Mouse (Mus musculus) gastrocnemius, postnatal 25 days (tissue): ENCODE measurements around the gene Dner. TPM values are rescaled to one million over a fixed set of nuclear protein-coding genes. Genes with fewer than 3 reads are reported as not detected.

Experiments used
- DNase-seq: peaks from one replicate; pipeline ENCODE4 v3.0.0; 2022
- long read RNA-seq, 2 experiments: library from polyadenylated mRNA; stranded (forward); transcript quantifications; one replicate each; pipeline ENCODE4 v2.0.0; 2021
- total RNA-seq, 2 experiments: library from RNA; stranded (reverse); gene quantifications; 1 replicate in 1 of 2; 2 replicates in 1 of 2; pipeline ENCODE4 v1.2.3; 2021

Dner gene
- total RNA-seq: under 1 TPM in 1 of 2 experiments, not detected in 1; 0.23 TPM
- long read RNA-seq, experiment 1: 0 reads
- long read RNA-seq, experiment 2: 0 reads

DNA sequence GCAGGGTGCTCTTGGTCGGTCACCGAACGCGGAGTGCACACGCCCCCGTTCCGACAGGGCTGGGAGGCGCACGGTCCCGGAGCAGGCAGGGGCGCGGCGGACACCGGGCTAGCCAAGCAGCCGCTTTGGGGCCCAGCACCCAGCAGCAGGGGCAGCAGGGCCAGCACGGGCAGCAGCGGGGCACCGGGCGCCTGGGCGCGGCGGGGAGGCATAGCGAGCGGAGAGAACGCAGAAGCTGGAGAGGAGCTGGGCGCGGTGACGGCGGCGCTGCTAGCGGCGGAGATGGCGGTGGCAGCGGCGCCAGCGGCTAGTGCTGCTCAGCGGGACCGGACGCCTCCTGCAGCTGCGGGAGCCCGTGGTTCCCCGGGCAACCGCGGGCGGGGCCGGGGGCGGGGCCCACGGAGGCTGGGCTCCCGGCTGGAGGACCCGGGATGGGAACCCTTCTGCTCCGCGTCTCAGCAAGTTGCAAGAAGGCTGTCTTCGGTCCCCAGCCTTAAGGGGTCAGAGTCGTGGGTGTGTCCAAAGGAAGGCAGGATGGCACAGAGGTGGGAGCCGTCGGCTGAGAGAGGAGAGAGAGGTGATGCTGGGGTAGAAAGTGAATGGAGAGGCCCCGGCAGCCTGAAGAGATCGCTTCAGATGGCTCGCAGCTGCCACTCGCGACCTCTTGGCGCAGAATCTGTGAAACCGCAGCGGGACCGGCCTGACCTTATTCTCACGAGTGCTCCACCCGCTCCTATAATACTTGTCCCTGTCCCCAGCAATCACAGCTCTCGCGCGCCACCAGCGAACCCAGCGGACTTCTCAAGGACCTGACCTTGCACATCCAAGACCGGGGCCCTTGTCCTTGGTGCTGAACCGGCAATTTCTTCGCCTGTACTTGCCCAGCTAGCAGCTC is at the start of gene Dner:
Dner (minus strand) TSS at position 705 of the 895 bp plus-strand sequence.
- peak; percentile 40 for DNase-seq

DNA sequence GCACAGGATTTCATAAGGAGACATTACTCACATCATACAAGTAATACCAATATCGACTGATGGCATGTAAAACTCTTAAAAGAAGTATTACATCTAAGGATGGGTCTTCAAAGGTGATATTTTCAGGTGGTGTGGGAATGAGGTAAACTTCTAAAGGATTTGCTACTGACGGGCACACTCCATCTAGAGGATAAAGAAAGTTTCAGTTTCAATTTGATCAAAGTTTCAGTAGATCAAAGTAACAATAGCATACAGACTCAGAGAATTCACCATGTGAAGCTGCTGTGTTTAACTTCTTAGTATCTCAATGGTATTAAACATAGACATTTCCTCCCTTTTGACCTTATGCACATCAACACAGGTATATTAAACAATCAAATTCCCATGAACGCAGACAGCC is 46.1 kb upstream of the Dner start:
- no peak for DNase-seq

DNA sequence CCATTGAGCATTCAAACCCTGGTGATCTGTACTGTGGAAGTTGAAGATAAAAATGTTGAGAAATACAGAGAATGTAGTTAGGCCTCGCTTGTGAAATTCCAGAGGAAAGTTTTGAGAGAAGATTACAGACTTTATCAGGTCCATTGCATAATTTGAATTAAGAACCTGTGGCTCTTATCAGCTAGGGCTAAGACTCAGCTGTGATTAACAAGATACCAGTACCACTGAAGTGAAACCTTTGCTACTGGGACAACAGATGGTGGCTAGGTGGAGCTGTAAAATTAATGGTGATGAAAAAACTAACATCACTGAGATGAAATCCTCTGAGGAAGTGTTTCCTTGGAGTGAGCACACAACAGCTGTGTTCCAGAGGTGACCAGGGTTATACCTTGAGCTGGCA is 44.1 kb upstream of the Dner start:
- DNase-seq: no peak

DNA sequence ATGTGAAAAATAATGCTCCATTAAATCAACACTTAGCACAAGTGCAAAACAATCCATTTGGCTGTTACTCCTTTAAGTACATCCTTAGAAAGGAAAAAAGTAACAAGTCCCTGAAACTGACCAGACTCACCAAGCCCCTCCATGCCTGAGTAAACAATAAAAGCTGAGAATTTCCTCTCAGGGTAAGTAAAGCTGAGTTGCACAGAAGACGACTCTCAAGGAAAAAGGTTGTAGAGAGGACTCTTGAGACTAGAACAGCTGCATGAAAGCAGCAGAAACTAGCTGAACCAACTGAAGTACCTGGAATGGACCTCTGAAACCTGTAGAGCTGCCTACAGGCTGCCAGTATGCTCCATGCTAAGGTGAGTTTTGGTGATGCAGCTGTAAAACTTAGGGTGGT is 41.1 kb upstream of the Dner start:
- no peak for DNase-seq

DNA sequence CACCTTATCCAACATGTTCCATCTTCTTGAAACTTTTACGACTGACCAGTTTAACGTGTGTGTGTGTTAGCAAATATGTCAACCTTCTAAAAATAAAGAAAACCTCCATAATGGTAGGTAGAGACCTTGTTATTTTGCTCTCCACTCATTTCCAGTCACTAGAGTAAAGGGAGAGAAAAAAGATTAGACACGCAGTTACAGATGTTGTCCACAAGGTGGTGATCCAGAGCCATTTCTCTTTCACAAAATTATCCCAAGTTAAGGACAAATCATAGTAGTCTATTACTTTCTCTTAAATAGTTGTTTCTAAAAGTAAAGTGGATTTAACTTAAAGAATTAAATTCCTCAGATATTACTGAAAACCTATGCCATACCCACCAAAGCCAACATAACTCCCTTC is 37.8 kb upstream of the Dner start:
- no peak for DNase-seq

DNA sequence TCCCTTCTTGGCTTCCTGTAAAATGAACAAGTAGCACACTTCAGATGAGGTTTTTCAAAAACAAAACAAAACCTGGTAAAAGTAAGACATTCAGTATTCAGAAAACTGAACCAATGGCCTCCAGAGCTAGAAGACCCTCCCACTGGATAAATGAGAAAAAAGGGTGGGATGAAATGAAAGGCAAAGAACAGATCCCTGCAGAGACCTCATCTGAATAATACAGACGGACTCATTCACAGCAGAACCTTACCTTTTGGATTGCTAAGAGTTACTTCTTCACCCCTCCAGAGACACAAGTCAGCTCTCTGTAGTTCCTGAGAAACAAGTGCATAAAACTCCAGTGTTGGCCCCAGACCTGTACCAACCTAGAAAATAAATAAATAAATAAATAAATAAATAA is 35.7 kb upstream of the Dner start:
- no peak for DNase-seq

DNA sequence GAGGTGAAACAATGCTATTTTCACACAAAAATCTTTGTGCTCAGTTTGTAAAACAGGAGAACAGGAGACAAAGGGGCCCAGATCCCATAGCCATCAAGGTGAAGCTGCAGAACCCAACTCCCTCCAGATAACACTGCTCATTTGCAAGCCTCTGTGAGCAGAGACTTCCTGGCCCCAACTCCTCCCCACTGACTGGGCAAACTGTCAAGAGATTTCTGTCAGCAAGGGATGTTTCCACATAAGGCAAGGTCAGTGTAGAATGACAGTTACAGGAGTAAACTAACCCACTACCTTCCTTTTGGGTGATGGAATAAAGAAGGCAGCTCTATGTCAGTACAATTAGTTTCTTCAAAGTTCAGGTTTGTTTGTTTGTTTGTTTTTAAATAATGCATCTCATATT is 26.8 kb upstream of the Dner start:
- no peak for DNase-seq

DNA sequence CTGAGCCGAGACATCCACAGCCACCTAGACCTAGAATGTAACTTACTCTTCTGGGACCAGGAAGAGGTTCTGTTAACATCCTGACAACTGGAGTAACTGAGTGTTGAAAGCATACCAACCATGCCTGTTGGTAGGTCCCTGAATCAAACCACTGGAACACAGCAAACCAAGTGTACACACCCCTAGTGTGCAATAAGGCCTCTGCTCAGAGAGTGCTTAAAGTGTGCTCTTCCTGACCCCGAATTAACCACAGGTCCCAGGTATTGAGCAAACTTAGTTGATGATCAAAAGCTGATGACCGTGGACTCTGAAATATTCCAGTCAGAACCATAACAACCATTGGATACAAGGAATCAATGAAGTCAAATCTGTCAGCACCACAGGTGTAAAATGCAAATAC is 26.4 kb upstream of the Dner start:
- DNase-seq: no peak

DNA sequence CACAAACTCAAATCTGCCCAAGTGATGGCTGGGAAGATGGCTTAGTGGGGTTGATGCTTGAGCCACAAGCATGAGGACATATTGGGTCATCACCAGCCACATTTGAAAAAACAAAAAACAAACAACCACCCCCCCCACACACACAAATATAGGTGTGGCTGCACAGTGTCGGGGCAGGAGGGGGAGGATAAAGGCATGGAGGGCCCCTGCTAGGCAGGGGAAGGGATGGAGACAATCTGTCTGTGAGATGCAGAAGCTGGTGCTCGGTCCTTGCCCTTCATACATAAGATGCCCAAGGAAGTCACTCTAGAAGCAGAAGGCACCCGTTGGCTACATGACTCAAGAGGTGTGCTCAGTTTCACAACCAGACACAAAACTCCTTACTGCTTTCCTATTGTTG is 25.9 kb upstream of the Dner start:
- DNase-seq: no peak

DNA sequence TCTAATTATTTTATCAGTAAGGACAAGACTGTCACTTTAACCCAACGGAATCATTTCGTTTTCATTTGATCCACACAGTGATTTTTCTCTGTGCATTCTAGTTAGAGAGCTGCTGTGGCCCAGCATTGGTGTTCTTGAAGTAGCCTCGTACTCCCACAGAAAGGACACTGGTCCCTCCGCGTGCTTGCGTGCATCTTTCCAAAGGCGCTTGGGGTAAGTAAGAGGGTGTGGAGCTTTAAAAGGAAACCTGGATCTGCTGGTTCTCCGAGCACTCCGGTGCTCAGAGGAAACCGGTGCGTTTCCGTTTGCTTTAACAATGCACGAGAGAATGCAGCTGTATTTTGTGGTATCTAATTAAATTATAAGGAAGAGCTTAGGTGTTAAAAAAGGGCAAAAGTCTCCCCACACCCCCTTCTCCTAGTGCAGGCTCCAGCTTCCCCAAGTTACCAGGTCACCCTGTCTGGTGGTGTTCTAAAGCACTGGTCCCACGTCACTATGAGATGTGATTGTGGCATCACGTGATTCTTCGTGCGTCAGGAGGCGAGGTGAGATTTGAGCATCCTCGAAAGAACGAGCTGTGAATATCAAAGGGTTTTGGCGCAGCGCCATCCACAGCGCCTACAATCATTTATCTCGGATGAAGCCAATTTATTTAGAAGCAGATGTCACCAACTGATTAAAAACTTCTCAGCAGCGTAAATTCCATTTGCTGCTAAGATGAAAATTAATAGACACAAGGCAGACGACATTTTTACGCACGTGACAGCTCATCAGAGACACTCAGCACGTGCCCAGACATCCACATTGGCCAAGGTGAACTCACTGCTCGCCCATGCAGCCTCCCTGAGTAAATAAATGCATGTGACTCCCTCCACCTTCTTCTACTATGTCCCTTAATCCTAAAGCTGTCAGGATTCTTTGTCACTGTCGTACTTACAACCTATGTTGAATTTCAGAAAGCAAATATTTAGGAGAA is 14.1 kb upstream of the Dner start:
- DNase-seq: no peak

DNA sequence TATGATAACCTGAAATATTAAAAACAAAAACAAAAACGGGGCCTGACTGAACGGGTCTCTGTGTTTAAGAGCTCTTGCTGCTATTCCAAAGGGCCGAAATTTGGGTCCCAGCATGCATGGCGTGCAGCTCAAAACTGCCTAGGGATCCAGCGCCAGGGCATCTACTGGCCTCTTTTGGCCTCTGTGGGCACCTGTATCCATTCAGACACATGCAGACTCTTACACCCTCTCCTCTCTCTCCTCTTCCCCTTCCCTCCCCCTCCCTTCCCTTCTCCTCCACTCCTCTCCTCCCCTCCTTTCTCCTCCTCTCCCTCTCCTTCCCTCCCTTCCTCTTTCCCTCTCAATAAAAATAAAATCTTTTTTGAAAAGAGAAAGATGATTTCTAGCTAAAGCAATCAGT is 13.4 kb upstream of the Dner start:
- DNase-seq: no peak

DNA sequence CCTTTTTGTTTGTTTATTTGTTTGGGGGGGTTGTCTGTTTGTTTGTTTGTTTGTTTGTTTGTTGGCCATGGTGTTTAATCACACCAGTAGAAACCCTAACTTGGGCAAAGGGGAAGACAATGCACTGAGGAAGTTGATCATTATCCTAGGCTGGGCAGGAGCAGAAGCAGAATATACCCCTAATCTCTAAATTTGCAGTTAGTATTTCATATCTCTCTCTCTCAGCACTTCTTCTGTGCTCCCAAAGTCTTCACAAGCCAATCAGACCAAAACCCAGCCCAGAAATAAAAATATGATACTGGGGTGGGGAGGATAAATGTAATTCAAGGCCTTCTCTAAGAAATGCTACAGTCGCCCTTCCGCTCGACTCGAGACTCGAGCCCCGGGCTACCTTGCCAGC is 4.2 kb upstream of the Dner start:
- no peak for DNase-seq

DNA sequence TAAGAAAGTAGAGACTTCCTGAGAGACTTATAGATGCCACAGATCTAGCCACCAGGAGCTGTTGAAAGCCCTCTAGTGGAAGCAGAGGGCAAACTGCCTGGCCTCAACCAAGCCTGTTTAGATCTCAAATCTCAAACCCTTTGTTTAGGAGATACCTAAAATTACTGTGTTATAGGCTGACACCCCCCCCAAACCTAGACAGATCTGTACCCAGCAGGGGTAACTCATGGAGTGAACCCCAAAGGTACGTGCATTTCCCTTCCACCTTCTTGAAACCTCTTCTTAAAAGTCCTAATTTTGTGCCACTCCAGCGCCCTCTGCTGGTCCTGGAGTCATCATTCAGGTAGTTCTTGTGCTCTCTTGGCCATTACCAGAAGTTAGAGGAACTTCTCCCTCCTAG is 1.1 kb upstream of the Dner start:
- no peak for DNase-seq

DNA sequence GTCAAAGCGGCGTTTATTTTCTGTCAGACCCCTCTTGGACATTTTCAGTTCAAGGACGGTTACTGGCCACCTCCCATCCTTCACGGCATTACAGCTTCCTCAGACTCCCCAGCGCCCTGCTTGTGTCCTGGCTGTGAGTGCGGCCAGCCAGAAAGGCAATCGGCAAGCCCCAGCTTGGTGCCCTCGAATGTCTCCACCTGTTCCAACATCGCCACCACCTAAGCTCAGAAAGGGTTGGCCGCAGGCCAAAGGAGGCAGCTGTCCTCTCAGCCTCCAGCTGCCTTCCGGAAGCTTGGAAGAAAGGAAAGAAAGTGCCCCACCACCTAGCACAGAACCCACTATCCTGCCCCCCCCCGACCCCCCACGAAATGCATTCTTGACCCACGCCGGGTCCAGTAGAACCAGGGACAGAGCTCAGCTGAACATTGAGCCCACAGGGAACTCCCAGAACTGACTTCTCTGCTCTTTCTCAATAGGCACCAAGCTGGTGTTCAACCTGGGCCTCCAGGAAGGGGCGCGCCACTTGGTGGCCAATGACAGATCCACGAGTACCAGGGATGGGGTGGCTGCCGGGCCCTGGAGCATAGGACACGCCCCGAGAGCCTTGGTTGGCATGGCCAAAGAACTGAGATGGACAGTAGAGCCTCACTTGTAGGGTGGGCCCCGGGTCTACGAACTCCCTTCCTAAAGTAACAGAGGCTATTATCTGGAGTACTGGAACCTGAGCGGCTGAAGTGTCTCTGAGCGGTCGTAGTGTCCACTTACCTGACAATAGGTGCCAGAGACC is 1.1 kb downstream of the Dner start:
- DNase-seq: no peak

DNA sequence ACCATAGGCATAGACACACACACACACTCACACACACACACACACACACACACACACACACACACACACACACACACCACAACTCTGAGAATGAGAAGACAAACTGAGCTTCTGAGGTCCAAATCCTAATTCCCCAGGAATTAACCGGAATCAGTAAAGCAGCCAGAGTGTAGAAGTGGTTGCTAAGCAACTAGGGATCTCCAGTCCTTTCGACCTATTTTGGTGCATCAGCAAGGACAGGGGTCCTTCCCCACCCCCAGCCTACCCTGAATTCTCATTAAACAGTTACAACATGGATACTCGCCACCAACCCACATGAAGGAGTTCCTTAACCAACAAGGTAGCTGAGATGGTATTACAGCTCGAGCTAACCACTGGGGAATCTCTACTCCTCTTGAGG is 18.1 kb downstream of the Dner start:
- no peak for DNase-seq

DNA sequence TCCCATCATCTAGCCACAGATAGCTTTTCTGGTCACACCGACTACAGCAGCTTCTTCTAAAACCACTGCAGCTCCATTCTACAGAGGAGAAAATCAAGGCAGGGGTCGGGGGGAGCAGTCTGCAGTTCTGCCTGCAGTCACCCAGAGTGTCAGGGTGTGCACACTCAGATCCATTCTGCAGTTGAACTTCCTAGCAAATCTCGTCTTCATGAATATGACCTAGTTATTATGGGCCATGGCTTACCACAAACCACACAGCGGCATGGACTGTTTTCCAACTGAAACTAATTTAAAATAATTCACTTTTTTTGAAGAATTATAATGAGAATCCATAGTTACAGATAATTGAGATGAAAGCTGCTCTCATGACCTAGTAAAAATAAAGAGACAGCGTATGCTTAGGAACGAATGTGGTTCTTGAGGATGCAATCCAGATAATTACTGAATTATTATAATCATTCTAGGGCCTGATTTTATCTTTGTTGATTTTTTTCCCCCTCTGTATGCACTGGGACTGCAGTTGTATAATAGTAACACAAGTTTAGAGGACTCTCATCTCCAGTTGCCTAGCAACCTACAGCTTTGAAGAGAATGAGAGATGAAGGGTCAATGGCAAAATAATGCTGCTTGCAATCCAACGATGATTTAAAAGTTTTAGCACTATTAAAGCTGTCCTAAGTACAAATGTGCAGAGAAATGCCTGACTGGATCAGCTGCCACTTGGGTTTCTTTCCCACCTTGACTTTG is 27.7 kb downstream of the Dner start:
- no peak for DNase-seq

DNA sequence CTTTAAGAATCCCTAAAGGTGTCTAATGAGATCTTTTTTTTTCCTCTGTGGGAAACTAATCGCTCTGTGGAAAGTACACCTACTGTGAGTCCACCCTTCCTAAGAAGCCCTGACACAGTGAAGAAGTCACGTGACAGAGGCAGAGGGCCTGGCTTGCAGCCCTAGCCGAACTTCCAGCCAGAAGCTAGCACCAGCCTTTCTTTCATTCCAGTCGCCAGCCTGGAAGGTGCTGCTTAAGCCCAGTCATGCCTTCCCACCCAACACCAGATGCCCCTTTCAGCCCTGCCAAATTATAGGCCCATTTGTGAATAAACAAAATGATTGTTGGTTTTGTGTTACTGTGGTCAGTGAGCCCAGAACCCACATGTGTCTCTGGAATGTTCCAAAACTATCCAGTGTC is 28.4 kb downstream of the Dner start:
- no peak for DNase-seq

DNA sequence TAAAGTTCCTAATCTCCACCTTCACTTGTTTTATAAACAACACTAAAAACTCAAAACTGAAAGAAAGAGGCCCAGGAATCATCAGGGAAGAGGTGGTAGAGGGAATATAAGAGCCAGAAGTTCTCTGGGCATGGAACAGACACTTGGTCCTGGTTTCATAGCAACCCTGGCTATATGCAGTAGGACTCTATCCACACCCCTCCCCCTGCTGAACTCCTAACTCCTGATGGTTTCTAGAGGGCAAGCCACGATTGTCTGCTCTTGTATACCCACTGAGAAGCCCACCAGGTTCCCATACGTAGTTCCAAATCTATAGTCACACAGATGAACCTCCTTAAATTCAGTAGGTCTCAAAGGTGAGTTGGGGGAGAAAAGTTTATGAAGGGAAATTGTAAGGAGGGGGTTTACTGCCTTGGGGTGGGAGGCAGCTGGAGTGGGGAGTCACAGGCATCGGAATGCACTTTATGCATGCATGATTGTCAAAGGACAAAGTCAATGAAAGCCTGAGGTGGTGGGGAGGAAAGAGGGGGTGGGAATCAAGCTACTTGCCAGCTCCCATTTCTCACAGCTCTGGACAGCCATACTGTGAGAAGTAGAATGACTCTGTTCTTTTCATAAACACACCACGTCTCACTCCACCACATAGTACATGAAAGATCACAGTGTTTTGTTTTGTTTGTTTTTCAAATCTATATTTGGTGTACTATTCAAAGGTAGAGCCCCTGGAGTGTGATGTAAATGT is 31.5 kb downstream of the Dner start:
- no peak for DNase-seq

DNA sequence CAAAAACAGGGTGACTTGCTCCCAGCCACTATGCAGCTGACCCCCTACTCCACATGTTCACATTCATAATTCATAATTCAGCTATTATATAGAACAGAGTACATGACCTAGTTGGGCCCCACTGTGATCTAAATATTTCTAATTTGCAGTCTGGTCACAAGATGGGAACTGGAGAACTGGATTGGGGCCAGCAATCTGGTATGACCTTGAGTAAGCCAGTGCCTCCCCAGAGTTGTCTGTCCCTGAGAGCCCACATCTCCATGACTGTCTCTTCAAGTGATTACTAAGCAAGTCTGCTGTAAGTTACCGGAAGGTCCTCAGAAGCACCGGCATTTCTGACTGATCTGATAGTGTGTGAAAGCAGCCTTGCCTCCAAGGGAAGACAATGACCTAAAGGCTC is 49.2 kb downstream of the Dner start:
- DNase-seq: no peak

DNA sequence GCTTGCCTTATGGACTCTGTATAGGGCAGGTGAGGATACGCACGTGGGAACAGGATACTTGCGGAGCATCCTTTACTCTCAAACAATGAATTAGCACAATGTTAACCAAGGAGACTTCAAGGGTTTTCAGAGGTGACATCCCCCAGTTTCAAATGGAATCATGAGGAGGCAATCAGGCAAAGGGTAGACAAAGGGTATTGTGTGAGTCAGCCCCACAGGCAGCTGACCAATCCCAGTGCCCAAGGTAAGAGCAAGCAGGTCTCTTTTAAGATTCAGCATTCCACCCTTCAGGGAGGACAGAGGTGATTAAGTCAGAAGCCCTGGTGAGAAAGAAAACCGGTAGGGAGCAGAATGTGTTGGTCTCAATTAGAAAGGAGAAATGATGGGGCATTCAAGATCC is 55.6 kb downstream of the Dner start:
- DNase-seq: no peak

DNA sequence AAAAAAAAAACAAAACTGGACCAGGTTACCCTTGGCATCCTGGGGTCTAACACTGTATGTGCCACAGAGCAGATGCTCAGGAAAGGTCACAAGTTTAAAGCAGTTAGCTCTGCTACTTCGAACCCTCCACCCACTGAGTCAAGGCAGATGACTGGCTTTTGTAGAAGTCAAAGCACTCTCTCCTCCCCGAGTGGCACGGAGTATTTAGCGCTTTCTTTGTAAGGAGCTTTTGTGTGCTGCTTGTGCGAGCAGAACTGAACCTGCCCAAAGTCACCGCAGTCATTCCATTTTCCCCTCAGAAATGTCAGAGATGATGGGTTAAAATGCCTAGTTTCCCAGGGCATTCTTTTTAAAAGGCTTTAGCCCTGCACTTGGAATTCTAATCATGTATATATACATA is 59.1 kb downstream of the Dner start:
- no peak for DNase-seq
